Mouse (Mus musculus) spleen, postnatal 36 days (tissue): Measurements from ENCODE around the gene Wiz.

Experiments
- DNase-seq, 2 experiments: peaks; one replicate each; pipeline ENCODE4 v3.0.0; 2022; ENCODE audit warnings: low spot score in 2 of 2, mixed read lengths in 1 of 2

The Wiz gene

DNA sequence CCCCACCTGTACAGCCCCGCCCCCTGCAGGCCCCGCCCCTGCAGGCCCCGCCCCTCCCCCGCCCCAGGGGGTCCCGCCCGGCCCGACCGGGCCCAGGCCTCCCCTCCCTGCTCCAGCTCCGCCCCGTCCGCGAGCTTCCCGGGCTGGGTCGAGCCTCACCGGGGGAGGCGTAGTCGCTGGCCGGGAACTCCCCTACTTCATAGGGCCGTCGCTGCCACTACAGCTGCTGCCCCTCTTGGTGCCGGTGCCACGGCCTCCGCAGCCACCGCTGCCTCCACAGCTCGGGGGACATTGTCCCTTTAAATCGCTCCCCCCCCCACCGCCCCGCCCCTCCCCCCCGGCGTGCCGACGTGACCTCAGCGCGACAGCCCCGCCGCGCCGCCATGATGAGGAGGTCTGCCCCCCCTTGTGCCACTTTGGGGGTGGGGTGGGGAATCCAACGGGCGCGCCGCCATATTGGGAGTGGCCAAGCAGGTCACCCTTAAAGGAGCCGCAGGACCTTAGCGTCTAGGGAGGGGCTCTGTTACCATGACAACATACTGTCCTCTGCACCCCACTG is at the start of gene Wiz:
TSS of gene Wiz (minus strand) at position 339 of the 559 bp plus-strand sequence.
- DNase-seq, result peak; percentile 90 to 91

DNA sequence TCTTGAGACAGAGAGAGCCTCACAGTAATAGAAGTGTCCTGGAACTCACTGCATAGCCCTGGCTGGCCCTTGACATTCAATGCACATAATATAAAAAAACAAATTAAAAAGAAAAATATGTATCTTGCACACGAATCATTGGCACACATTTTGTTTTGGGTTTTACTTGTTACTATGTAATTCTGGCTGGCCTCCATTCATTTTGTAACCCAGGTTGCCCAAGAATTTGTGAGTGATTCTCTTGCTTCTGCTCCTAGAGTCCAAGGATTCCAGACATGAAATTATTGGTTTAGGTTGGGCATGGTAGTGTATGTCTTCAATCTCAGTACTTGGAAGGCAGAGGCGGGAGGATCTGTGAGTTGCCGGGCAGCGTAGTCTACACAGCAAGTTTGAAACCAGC is 47.9 kb upstream of the Wiz start:
- DNase-seq, result no peak

DNA sequence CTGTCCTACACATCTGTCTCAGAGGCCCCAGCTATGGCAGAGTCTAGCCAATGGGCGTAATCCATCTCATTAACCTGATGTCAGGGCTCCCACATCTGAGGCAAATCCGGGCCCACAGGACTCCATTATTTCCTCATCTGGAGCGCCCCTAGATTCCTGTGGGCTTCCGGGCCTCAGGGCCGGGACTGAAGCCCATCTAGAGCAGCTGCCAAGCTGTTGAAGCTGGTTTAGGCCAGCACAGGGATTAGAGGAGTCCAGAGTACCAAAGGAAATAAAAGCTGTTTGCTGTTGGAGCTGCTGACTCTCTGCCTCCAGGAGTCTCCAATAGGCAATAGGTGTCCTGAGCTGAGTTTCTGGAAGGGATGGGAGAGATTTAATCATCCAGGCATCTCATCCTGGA is 45.9 kb upstream of the Wiz start:
- DNase-seq, result no peak

DNA sequence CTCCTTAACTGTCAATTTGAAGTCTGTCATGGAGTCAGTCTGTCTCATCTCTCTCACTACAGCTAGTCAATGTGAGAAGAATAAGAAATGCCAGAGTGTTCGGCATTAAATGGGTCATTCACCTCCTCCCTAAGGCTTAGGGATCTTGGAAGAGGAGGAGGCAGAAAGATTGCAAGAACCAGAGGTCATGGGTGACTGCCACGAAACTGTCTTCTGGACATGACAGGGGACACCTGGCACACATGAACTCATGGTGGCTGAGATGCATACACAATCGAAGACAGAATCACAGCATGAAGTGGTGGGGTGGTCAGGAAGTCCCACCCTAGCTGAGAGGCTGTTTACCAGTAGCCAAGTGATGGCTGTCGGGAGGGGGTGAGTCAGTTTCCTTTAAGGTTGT is 45.1 kb upstream of the Wiz start:
- no peak for DNase-seq

DNA sequence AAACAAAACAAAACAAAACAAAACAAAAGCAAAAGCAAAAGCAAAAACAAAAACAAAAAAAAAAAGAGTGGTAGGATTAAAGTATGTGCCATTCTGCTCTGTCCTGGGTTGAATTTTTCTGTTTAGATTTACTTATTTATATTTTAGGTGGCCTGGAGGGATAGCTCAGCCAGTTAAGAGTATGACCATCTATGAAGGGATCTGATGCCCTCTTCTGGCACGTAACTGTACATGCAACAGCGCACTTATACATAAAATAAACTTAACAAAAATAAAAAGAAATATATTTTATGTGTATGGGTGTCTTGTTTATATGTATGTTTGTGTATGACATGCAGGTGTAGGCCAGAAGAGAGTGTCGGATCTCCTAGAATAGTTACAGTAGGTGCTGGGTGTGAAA is 42.7 kb upstream of the Wiz start:
- DNase-seq, result peak in 1 of 2 experiments; percentile 24

DNA sequence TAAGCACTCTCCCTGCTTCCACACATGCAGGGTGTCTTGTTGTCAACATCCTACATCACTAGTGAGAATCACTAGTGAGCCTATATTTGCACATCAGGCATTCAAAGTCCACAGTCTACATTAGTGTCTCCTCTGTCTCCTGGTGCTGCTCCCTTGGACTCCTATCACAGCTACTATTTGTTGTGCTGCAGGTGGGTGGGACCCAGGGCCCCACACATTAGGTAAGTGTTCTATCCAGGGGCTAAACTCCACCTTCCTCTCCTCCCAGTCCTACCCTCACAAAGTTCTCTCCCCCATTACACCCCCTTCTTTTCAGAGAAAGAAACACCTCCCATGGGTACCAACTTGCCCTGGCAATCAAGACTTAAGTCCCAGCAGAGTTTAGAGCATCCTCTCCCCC is 37.4 kb upstream of the Wiz start:
- DNase-seq, result no peak

DNA sequence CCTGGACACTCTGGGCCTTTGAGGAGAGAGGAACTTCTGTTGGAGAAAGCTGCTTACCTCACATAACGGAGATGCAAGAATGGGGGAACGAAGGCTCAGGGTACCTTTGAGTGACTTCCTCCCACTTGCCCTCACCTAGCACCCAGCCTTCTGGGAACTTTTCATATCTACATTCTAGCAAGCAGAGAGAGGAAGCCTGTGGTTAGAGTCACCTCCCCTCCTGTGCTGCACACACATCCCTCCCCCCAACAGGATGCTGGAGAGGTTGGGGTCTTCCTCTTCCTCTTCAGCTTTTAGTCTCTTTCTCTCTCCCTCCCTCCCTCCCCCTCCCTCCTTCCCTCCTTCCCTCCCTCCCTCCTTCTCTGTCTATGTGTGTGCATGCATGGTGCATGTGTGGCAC is 34.8 kb upstream of the Wiz start, which contains the start of gene Pglyrp2:
TSS of gene Pglyrp2 (minus strand) at position 134 of the 400 bp plus-strand sequence.
- peak; percentile 84 to 87 for DNase-seq

DNA sequence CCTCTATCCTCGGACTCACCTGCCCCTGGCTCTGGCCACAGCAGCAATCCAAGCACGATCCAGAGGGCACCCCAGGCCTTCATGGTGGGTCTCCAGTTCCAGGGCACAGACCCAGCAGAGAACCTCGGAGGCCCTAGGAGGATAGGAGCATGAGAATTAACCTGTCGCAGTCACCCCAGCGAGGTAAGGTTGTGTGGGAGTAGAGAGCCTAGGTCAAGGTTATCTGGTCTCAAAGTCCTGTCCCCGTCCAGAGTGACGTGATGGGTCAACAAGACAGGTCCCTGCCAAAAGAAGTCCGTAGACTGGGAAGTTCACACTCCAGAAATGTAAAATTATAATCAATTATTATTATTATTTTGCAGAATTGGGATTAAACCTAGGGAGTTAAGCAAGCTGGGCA is 31.5 kb upstream of the Wiz start:
- DNase-seq, result no peak

DNA sequence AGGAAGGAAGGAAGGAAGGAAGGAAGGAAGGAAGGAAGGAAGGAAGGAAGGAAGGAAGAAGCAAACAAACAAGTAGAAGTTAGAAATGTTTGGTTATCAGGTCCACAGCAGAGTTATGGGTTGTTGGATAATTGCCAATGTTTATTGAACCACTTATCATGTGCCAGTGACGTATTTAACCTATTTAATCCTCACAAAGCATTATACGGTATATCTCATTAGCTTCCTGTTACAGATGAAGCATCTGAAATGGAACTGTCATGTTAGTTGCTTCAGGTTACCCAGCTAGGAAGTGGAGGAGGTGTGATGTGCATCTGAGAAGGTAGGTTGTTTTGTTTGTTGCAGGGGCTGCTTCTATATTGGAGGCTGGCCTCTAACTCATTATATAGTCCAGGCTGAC is 30.8 kb upstream of the Wiz start:
- DNase-seq, result no peak

DNA sequence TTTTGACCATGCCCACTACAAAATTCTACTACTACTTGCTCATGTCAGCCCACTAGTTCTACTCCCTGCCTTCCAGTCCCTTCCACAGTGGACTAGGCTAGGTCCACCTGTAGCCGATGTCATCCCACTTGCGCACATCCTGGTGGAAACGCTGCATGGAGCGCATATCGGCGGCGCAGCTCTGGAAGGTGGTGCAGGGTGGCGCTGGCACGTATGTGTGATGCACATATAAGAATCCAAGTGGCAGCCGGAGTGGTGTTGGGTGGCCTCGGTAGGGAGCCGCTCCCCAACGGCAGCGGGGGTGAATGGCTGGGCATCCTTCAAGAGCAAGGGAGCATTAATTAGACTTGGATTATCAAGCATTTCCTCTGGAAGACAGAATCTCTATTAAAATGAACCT is 27.5 kb upstream of the Wiz start:
- no peak for DNase-seq

DNA sequence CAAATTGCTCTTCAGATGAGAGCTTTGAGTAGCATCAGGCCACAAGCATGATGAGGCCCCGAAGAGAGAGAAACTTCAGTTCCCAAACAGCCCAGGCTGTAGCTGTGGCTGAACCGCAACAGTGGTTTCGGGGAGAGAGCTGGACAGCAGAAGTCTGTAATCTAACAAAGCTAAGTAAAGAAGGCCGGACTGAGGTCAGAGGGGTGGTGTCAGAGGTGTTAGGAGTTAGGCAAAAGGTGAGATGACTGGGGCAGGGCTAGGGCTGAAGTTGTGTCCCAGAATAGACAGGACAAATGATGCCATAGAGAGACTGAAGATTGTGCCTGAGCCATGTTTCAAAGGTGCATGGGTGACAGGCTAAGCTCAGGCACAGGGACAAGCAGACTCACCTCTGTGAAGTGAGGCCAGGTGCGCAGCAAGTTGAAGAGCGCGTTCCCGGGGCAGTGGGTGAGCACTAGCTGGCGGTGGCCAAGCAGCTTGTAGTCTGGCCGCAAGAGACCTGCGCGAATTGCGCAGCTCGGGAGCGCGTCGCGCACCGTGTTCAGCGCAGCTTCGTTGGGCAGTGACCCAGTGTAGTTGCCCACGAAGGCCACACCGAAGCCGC is 26.3 kb upstream of the Wiz start:
- no peak for DNase-seq

DNA sequence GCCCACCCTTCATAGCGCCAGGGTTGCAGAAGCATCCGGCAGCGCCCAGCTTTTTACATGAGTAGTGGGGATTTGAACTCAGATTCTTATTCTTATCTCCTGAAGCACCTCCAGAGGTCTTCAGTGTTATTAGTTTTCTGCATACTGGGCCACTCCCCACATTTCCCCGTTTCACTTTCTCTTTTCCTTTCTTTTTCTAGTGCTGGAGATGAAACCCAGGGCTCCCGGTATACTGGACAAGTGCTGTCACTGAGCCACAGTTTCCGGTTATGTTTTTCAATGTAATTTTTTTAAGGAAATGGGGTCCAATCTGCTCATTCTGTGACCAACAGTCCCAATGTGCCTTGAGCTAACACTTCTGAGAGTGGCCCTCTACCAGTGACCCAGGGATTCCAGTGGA is 22.7 kb upstream of the Wiz start:
- DNase-seq, result no peak

DNA sequence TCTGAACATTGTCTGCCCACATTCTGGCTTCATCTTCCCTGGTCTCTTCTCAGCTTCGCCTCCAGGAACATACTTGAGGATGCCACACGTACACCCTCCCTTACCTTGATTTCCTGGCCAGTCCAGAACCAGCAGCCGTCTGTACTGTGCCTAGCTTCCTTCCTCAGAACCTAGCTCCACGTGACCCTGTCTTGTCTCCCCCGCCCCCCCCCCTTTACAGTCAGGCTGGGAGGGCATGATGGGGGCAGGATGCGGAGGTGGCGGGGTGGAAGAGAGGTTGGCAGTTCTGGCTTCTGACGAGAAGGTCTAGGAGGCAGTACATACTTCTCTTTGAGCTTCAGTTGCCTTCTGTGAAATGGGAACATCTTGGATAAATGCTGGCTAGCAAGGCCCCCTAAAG is 14.2 kb upstream of the Wiz start, which contains the start of gene Rasal3:
TSS of gene Rasal3 (minus strand) at position 167 of the 400 bp plus-strand sequence.
- DNase-seq, result peak; percentile 71 to 72

DNA sequence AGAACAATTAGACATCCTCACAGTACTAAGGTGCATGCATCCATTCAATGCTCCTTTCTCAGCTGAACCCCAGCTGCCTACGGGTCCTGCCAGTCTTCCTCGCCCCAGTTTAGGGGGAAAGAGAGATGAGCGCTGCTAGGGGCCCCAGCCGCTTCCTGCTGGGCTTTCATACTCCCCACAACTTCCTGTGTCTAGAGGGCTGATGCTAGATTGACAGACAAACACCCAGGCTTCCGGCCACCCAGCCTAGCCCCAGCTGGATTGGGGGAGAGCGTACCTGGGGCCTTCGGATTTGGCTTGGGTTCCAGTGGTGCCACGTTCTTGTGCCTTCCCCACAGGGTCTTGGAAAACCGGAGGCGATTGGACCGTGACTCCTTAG is 13.5 kb upstream of the Wiz start:
- DNase-seq, result peak; percentile 76 to 78

DNA sequence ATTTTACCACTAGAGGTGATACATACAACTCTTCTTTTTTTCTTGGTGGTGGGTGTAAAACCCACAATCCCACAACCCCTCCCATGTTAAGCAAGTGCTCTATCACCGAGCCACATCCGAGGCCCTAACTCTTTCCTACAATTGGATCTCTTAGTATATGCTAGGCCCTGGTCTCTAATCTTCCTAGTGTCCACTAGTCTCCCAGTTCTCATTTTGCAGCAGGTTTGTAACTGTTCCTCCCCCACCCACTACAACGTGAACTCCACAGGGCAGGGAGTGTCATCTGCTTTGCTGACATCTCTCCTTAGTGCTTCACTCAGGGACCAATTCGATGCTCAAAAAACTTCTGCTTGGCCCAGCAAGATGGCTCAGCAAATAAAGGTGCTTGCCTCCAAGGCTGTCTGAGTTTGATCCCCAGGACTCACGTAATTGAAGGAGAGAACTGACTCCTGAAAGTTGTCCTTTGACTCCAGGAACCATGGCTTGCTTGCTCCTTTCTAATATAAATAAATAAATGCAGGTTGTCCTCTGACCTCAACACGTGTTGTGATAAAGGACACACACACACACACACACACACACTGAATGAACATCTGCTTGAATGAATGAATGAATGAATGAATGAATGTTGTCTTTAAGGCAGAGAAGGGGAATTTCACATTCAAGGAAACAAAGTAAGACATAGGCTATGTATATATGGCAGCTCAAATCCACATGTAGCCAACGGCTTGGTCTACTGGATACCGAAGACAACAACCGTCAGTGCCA is 13.0 kb upstream of the Wiz start:
- no peak for DNase-seq

DNA sequence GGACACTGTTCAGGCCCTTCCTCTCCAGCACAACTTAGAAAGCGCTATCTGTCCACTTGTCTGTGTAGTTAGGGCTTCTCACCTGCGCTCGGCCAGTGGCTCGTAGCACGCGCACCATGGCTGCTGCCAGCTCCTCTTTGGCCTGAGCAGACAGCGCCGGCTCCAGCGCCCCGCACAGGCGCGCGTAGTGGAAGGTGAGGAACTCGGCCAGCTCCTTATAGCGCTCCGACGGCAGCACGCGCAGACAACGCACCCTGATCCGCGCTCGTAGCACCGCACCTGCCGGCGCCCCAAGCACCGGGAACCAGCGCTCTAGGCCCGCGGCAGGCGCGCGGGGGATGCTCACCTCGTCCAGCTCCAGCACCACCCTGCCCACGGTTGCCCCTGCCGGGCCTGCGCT is 7.0 kb upstream of the Wiz start:
- DNase-seq, result no peak

DNA sequence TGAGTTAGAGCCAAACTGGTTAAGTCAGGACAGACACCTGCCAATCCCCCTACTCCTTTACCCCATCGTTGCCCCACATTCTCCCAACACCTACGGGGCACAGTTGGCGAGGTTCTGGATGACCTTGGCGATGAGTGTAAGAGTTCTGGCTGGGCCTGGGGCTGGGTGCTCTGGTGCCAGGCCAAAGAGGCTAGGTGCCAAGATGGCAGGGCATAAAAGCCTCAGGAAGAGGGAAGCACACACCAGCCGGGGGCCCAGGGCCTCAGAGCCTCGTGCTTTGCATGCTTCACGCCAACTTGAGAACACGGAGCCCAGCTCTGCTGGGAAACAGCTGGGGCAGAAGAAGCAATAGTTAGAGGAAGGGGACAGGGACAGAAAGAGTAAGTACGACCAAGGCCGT is 4.7 kb upstream of the Wiz start:
- no peak for DNase-seq

DNA sequence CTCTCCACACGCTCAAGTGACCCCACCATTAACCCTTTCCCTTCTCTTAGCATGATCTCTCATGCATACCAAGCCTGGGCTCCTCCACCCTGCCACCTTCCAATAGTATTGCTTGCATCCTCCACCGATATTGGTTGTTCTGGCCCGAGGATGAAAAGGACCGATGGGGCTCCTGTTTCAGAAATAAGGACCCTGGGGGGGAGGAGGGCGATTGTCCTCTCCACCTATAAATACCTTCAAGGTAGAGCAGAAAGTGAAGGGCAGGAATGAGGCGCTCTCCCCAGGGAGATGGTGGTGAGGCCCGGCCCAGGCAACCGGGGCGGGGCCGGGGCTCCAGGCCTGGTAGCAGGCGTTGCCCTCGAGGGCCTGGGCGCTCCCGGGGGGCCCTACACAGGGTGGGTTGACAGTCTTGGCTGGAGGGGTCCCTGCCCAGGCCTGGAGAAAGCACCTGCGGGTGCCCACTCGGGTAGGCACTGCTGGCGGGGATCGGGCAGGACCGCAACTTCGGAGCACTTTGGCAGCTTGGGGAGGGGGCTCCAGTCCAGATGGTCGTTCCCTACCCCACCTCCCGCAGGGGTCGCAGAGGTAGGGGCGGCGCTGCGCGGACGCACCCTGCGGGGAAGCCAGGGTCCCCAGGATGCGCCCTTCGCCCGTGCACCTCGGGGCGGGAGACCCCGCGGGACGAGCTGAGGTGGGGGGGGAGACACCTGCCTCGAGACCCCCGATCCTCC is 704 bp downstream of the Wiz start:
- peak; percentile 59 for DNase-seq

DNA sequence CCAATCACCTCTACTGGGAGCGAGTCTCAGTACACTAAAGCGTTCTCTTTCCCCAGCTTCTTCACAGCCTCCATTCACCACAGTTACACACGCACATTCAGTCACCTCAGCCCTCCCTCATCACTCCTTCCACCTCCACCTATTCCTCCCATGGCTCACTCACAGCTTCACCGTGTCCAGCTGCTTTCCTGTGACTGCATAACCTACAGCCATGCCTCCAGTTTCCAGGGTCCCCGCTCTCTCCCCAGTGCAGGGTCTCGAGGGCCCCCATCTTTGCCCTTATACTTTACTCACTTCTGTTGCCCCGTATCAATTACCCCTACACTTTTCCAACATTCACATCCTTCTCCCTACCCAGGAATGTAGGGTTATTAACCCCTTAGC is 1.3 kb downstream of the Wiz start:
- DNase-seq, result no peak

DNA sequence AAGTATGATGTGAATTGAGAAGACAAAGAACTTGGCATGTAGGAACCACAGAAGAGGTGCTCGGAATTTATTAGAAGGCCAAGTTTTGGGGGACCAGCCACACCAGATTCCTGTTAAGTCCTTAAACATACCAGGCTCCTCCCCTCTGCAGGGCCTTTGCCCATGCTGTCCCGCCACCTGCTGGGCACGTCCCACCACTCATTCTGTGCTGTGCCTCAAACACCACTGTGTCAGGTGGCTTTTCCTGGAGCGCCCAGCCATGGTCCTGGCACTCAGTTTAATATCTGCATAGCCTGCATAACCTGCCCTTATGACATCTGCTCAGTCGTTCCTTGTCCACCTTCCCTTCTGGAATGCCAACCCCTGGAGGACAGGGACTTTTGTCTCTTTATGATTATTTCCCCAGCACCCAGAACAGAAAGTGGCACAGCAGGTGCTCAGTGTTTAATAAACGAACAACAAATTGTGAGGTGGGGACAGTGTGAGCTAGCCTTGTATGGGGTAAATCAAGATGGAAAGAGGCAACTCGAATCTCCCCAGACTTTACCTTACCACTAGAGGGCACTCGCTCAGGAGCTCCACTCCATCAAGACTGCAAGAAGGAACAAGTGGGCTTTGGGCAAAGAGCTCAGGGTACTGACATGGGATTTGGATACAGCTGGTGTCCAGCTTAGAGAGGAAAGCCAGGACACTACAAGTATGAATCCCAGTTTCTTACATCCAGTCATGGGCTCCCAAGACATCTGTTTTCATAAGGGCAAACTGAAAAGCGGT is 2.4 kb downstream of the Wiz start:
- peak; percentile 46 to 66 for DNase-seq

DNA sequence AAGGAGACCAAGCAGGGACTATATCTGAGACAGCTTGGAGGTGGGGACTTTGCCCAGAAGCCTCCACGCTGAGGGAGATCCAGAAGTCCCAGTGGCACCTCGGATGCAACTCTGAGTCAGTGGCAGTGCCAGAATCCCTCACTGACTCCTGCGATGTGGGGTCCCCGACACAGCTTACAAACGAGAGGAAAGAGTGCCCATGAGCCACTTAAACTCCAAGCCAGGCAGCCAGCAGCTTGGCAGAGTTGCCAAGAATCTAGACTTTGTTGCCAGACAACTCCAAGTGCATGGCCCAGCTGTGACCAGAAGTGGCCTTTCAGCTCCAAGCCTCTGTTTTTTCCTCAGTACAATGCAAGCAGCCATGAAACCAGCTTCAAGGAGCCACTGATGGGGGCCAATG is 5.6 kb downstream of the Wiz start:
- no peak for DNase-seq

DNA sequence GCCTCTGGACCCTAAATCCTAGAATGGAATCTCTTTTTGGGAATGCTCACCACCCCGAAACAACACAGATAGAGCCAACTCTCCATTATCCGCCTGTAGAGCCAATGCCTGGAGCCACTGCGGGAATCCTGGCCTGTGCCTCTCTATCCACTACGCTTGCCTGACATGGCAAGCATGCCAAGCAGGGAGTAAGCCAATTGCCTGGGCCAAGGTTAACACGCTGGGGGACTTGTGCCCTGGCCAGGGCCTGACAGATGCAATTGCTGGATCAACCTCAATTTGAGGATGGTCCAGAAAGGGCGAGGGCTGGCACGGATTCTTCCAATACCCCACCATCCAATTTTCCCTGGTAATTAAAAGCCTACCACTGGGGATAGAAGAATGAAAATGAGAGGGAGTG is 6.7 kb downstream of the Wiz start:
- no peak for DNase-seq
